Mouse (Mus musculus) granulocyte monocyte progenitor cell, adult 5-6 weeks (primary cell): ENCODE data around the gene Gpr156. TPM values are rescaled to one million over a fixed set of nuclear protein-coding genes. Genes with fewer than 3 reads are reported as not detected.
"Not testable (repeated sequence)": the region's sequence is repeated elsewhere in the genome, so short reads cannot be mapped to it uniquely, and the experiment has no call there.

ENCODE experiments used
- ATAC-seq: replicated peaks from 2 replicates; pipeline ENCODE4 v1.8.0; 2016; ENCODE audit warnings: mild to moderate bottlenecking, moderate TSS enrichment, inconsistent platforms; ENCODE audit not compliant: poor library complexity, severe bottlenecking
- total RNA-seq, 2 experiments: library from RNA; stranded (forward) in 1 of 2; stranded (reverse) in 1 of 2; fragments of 200-712, 200-1000 nt in 1 of 2; fragments of >200 nt in 1 of 2; fragmentation: Nextera tagmentation in 1 of 2; gene quantifications; 2 replicates each; pipeline ENCODE4 v1.2.3; 2014 to 2017

Gene Gpr156
- total RNA-seq, 2 experiments from 2014 or later, result not detected

GRCm38 (mm10) chr16:37953991-37954942 is 38.0 kb downstream of the Gpr156 start:
- ATAC-seq, result no peak

GRCm38 (mm10) chr16:37955336-37955917 is 39.1 kb downstream of the Gpr156 start:
- ATAC-seq, result no peak

GRCm38 (mm10) chr16:37956076-37956676 is 39.9 kb downstream of the Gpr156 start:
- ATAC-seq, result no peak; the same call in 1 of the 2 replicates

GRCm38 (mm10) chr16:37956751-37957150 is 40.5 kb downstream of the Gpr156 start:
- ATAC-seq, result no peak

- ATAC-seq, result not testable (repeated sequence)
These were observed 46.4 kb downstream of the Gpr156 start for GRCm38 (mm10) chr16:37962696-37963095.

GRCm38 (mm10) chr16:37963331-37964281 is 47.3 kb downstream of the Gpr156 start:
- no peak for ATAC-seq

- no peak for ATAC-seq
These were observed 48.2 kb downstream of the Gpr156 start for GRCm38 (mm10) chr16:37964380-37965070.

- no peak for ATAC-seq
These were observed 50.6 kb downstream of the Gpr156 start for GRCm38 (mm10) chr16:37966871-37967270.

- no peak for ATAC-seq
These were observed 51.1 kb downstream of the Gpr156 start for GRCm38 (mm10) chr16:37967415-37967814.

DNA sequence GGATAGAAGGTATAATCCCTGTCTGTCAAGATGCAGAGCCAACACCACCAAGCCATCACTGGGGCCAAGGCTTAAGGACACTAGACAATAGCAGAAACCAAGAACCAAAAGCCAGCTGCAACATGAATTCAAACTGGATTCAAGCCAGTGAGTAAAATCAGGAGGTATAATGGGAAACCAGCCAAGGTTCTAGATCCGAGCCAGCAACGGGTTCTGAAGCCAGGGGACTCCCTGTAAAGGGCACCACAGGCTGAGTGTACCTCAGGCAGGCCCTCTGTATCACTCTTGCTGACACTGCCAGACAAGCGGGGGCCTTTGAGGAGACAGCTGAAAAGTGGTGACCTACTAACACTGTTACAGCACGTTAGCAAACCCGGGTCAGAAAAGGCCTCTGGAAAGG is 55.2 kb downstream of the Gpr156 start:
- ATAC-seq, result no peak

DNA sequence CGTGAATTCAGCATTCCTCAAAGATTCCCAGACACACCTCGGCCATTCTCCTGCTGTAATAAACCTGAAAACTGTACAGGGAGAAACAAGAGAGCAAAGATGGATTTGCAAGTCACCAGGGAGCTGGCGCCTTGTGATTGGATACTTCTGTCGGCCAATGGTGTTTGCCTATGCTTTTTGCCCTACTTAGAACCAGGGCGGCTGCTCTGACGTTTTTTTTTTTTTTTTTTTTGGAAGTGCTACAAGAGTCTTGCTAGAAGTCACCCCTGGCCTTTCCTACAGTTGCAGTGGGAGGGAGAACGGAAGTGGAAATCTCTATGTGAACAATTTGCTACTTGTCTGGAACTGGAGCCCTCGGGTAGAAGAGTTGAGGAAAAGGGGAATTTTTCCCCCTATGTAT is 56.1 kb downstream of the Gpr156 start:
- ATAC-seq, result no peak

DNA sequence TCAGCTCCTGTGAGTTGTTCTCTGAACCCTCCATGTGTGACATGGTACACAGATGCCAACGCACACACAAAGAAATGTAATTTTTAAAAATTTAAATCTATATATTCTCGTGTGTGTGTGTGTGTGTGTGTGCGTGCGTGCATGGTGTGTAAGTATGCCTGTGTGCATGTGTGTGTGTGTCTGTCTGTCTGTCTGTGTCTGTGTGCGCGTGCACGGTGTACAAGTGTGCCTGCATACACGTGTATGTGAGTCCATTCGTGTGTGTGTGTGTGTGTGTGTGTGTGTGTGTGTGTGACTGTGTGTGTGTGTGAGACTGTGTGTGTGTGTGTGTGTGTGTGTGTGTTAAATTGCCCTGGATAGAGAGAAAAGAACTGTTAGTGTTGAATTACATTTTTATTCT is 56.9 kb downstream of the Gpr156 start:
- ATAC-seq, result not testable (repeated sequence)

GRCm38 (mm10) chr16:37973855-37974519 is 57.7 kb downstream of the Gpr156 start:
- no peak for ATAC-seq

- peak; percentile 67 for ATAC-seq
These were observed 58.4 kb downstream of the Gpr156 start for GRCm38 (mm10) chr16:37974520-37975340.

GRCm38 (mm10) chr16:37981907-37982306 is 65.6 kb downstream of the Gpr156 start:
- no peak for ATAC-seq

GRCm38 (mm10) chr16:37988211-37988865 is 72.0 kb downstream of the Gpr156 start:
- ATAC-seq, result no peak

DNA sequence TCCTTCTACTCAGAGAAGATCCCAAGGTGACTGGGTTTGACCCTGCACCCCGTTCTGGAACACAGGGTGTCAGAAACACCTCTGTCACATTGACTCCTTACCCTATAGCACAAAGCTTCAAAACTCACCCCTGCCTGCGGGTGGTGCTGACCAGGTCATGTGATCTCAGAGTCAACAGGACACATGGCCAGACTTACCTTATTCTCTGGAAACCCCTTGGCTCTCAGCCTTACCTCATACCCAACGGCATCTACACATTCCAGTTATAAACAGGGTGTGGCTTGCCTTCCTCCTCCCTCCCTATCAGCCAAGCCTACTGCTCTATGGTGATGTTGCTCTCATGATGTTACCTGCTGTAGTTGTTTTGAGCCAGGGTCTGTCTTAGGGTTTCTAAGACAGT is 73.5 kb downstream of the Gpr156 start:
- no peak for ATAC-seq
